Mouse (Mus musculus) spleen, adult 12 weeks (tissue): ENCODE results near the gene Atn1.

Experiments
- DNase-seq: peaks from one replicate; pipeline ENCODE4 v3.0.0; 2022; ENCODE audit warnings: low spot score

The Atn1 gene

DNA sequence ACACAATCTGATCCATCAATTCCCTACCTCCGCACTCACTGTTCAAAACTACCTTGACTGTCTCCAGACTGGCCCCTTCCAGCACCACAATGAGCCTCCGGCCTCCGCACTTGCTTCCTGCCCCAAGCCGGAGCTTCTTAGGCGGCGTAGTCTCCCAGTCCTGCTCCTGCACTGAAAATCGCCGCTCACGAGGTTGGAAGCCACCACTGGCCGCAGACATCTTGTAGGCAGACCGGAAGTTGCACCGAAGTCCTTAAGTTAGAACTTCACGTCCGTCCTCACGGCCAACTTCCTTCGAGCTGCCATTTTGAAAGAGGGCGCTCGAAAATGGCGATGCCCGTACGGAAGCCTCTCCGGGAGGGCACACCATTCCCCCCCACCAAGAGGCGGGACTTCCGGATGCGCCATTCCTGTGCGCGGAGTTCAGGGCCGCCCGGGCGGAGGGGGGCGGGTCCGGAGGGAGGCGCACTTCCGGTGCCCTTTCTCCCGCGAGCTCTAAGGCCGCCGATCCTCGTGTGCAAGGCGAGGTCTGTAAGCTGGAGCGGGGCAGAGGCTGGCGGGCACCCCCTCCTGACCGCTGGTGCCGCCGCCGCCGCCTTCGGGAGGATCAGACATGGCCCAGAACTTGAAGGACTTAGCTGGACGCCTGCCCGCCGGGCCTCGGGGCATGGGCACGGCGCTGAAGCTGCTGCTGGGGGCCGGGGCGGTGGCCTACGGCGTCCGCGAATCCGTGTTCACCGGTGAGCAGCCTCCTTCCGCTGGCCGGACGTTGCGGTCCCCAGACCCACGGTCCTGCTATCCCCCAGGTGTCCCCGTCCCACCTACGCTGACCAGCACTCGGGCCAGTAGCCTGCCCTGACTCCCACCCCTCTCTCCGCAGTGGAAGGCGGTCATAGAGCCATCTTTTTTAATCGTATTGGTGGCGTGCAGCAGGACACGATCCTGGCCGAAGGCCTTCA, 44.2 kb downstream of the Atn1 start, which contains the start of the genes Emg1 and Phb2:
Emg1 (minus strand) TSS at position 355 of the 959 bp plus-strand sequence.
Phb2 (plus strand) TSS at position 513 of the 959 bp plus-strand sequence.
- DNase-seq = peak; percentile 97

DNA sequence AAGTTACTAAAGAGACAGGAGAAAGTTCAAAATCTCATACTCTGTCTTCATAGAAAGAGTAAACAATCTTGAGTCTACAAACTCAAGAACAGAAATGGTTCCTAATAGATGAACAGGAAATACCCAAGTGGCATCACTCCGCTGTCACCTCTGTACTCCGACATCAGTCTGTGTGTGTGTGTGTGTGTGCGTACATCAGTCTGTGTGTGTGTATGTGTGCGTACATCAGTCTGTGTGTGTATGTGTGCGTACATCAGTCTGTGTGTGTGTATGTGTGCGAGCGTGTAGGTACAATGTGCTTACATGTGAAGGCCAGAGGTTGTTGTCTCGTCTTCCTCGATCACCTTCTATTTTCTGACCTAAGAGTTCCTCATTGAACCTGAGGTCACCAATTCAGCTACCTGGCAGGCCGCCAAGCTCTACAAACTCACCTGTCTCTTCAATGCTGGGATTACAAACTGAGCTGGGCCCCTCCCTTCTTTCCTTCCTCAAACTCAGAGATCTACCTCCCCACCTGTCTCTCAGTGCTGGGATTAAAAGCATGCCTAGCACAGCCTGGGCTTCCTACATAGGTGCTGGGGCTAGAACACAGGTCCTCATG, 47.9 kb downstream of the Atn1 start:
- no peak for DNase-seq

DNA sequence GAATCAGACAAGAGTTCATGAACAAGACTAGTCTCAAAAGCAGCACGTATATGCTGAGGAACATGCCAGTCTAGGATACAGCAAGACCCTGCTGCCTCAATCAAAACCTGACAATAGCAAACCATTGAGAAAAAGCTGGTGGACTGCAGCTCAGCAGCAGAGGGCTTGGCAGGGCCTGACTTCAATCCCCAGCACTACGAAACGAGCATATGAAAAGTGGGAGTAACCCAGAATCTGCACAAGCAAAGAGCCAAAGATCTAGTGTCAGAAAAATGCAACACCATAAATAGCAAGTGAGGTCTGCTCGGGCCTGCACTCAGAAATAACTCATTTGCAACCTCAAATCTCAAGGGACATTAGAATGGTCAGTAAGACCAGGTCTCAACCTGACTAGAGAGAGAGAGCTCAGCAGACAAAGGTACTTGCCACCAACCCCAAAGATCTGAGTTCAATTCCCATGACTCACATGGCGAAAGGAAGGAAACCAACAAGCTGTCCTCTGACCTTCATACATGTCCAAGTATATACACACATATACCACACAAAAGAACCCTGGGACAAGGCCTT, 50.2 kb downstream of the Atn1 start:
- no peak for DNase-seq

GRCm38 (mm10) chr6:124704417-124704816, 51.9 kb downstream of the Atn1 start:
- DNase-seq = no peak

- no peak for DNase-seq
Measured at GRCm38 (mm10) chr6:124703789-124704188, 52.5 kb downstream of the Atn1 start.

- DNase-seq = peak; percentile 51
Measured at GRCm38 (mm10) chr6:124702784-124703103, 53.6 kb downstream of the Atn1 start.

DNA sequence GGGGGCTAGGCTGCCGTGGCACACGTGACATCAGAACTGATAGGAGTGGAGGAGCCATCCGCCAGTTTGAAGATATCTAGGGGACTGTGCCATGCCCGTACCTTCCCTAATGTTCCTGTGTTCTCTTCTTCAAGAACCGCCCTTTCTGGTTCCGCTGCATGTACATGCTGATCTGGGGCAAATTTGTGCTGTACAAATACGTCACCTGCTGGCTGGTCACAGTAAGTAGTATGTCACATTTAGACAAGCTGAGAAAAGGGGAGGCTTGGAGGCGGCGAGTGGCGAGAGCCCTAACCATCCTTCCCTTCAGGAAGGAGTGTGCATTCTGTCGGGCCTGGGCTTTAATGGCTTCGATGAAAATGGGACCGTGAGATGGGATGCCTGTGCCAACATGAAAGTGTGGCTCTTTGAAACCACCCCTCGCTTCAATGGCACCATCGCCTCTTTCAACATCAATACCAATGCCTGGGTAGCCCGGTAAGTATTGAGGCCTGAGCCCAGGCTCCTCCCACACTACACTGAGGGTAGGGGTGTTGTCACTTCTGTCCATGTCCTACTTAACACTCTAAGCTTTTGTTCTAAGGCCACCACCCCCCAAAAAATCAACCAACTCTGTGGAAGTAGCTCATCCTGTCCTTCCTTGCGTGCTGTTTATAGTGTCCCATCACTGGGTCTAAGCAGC, 54.1 kb downstream of the Atn1 start:
- DNase-seq = no peak

DNA sequence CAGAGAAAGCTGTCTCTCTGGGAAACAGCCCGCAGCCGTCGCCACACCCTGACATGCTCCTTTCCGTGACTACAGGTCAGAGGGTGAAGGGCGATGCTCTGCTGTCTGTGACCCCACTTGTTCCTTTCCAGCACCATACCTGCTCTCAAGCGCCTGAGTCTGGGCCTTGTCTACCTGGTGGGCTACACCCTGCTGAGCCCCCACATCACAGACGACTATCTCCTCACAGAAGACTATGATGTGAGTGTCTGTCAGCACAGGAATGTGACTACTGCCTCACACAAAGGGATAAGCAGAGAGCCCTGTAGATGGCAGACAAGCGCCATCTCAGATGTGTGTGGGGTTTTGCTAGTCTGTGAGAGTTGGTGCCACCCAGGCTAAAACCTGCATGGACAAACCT, 55.0 kb downstream of the Atn1 start:
- no peak for DNase-seq

- no peak for DNase-seq
Measured at GRCm38 (mm10) chr6:124699962-124700610, 56.2 kb downstream of the Atn1 start.

DNA sequence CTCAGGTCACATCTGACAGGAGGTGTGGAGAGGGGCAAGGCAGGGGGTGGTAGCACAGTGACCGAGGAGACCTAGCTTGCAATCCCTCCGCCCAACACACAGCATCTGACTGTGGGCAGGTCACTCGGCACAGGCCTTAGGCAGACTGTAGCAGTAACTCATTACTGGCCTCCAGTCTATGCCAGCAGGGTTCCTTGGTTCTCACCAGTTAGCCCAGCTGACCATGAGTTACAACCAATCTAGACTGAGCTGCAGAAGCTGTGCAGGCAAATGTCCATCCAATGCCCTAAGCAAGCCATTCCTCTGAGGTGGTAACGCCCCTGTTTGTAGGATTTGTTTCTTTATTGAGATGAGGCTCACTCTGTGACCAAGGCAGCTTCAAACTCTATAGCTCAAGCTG, 57.0 kb downstream of the Atn1 start:
- DNase-seq = no peak

GRCm38 (mm10) chr6:124698751-124699150, 57.6 kb downstream of the Atn1 start:
- no peak for DNase-seq

DNA sequence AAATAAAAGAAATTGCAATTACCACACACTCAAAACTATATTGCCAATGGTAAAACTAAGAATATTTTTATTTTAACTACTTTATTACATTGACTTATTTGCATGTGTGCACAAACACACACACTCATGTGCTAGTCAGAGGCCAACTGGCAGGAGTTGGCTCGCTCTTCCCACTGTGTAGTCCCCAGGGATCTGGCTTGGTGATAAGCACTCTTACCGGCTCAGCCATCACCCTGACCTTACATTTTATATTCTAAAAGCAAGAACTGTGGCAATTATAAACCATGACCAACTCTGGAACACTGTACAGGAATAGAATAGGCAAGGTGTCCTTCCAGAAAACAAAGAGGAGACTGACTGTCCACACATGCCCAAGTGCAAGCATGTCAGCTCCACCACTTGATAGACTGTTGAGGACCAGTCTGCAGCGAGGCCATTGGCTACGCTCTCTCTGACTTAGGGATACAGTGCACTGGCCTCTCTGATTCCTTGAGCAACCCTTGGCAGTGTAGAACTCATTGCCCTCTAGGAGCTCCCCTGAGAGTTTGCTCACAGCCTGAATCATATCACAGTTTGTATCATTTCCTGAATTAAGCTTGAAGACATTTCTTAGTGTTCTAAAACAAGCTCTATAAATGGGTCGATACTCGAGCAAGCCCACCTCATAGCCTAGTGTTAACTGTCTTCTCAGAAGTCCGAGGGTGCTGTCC, 59.7 kb downstream of the Atn1 start:
- no peak for DNase-seq

DNA sequence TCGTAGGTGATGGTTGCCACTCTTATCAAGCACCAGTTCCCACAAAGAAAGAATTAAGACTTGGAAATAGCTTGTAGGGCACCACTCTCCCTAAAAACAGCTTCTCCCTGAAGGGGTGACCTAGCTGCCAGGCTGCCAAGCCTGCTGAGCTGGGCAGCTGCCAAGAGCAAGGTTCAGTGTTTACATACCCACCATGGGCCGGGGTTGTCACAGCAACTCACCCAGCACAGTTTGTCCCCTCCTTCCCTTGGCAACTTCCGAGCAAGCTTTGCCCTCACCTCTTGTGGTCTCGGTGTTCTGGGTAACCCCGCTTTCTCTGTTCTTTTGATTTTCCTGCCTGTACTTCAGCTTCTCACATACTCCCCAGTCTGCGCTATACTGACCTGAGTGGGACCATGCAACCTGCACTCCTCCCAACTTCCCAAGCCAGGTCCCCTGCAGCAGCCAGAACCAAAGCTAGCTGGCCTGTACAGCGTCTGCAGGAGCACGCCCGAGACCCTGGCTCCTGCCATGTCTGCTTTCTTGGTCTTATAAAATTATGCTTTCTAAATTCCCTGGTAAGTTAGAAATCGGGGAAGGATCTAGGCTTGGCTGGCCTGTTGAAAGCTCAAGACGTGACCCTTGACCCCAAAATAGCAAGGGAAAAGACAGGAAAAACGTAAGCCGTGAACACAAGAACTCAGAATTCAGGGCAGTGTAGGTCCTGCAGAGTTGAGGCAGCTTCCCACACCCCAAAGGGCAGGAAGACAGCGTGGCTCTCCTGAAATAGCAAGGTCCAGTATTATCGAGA, 62.0 kb downstream of the Atn1 start:
- no peak for DNase-seq

- no peak for DNase-seq
Measured at GRCm38 (mm10) chr6:124693243-124693981, 62.9 kb downstream of the Atn1 start.
